1 mouse cellular context compared by ENCODE assay signal in genomic region chr19:46978920-46979780, GRCm38 (mm10).
A peak's percentile ranks its signal among the peaks of the same experiment; 100 is the strongest.
TF ChIP-seq lines count a peak whose summit lies in the region.

No protein-coding gene starts in this region.

TF ChIP-seq in MEL, 35 proteins besides CTCF, POLR2A, EP300 and RAD21 (continued from another document):
- TF ChIP-seq JUND (IDR thresholded peaks at IDR 0.05; ENCODE audit: low read depth, low read length) (peak; percentile 23; the same call in 1 of the 2 replicates), MYC (IDR thresholded peaks at IDR 0.05; ENCODE audit: low read depth, low read length) (peak; percentile 19; the same call in 1 of the 2 replicates), GATA1 (IDR thresholded peaks at IDR 0.05; ENCODE audit: low read depth, low read length) (peak; percentile 47), ETS1 (IDR thresholded peaks at IDR 0.05; ENCODE audit: low read depth, low read length) (peak; percentile 64), SIN3A (IDR thresholded peaks at IDR 0.05; ENCODE audit: low read length) (peak; percentile 64), TBP (IDR thresholded peaks at IDR 0.05; ENCODE audit: low read depth, low read length) (0 out of 2 replicates have a peak, but pooled peaks have one; percentile 38), TAL1 (IDR thresholded peaks at IDR 0.05; ENCODE audit: low read length) (0 out of 2 replicates have a peak, but pooled peaks have one; percentile 16), E2F4 (IDR thresholded peaks at IDR 0.05; ENCODE audit: borderline replicate concordance, low read depth, low read length) (peak; percentile 75; the same call in 1 of the 2 replicates), ZKSCAN1 (IDR thresholded peaks at IDR 0.05; ENCODE audit: low read depth, low read length) (no peak), ELF1 (IDR thresholded peaks at IDR 0.05; ENCODE audit: low read depth, low read length) (peak; percentile 35; the same call in 1 of the 2 replicates), GABPA (IDR thresholded peaks at IDR 0.05; ENCODE audit: low read depth, low read length) (no peak)
TF ChIP-seq in MEL: peak in this region for 12.
